16 mouse cellular contexts compared by ENCODE assay signal in genomic region chr13:110455085-110455484, GRCm38 (mm10).
DNase-seq lines count a peak whose midpoint lies in the region; ATAC-seq and TF ChIP-seq lines count a peak whose summit lies in the region.
"Had no signal": no experiment of that assay in that cellular context is flagged by ENCODE, and none has a peak within 500 bp of the region (broad histone marks: within the 10 kb centered on the region; RNA-seq: fewer than 3 reads in every experiment).

No protein-coding gene starts in this region.

- H3K9ac ChIP-seq in hindbrain, embryonic 15.5 days = no peak overlapping the region
- H3K9ac ChIP-seq in hindbrain, embryonic 12.5 days = no peak overlapping the region
- H3K9ac ChIP-seq in liver, adult 2 months (ENCODE audit: low read depth, low read length) = no peak overlapping the region
- H3K9ac ChIP-seq in liver, embryonic 12.5 days = no peak overlapping the region
- H3K9ac ChIP-seq: embryonic facial prominence, embryonic 12.5 days; heart, embryonic 12.5 days; limb, embryonic 15.5 days had no signal

- peak overlapping the region; percentile 10 for H3K27ac ChIP-seq in hindbrain, embryonic 15.5 days (replicated peaks)
- H3K27ac ChIP-seq in hindbrain, embryonic 12.5 days = no peak overlapping the region
- peak overlapping the region; percentile 81 for H3K27ac ChIP-seq in liver, adult 2 months (replicated peaks; ENCODE audit: insufficient read depth, low read depth, low read length)
- no peak overlapping the region for H3K27ac ChIP-seq in liver, embryonic 12.5 days
- H3K27ac ChIP-seq: embryonic facial prominence, embryonic 12.5 days; kidney, postnatal 0 days; limb, embryonic 15.5 days had no signal

- H3K4me3 ChIP-seq in hindbrain, embryonic 15.5 days = no peak overlapping the region
- H3K4me3 ChIP-seq in hindbrain, embryonic 12.5 days = no peak overlapping the region
- H3K4me3 ChIP-seq in liver, adult 2 months (ENCODE audit: insufficient read depth, low read depth, low read length) = no peak overlapping the region
- no peak overlapping the region for H3K4me3 ChIP-seq in liver, embryonic 12.5 days
- H3K4me3 ChIP-seq: embryonic facial prominence, embryonic 12.5 days; heart, embryonic 12.5 days; limb, embryonic 15.5 days had no signal

- WGBS in hindbrain, embryonic 15.5 days = 46% methylated on average over 4 of the region's 4 CpGs
- WGBS in hindbrain, embryonic 12.5 days = 69% methylated on average over 4 of the region's 4 CpGs
- 34% methylated on average over 4 of the region's 4 CpGs for WGBS in liver, adult 2 months
- 64% methylated on average over 4 of the region's 4 CpGs for WGBS in liver, embryonic 12.5 days (ENCODE audit: insufficient replicate concordance)

- TF ChIP-seq CTCF in liver, adult 2 months (IDR thresholded peaks at IDR 0.05; ENCODE audit: low read depth, low read length) = no peak

- H3K9me3 ChIP-seq in hindbrain, embryonic 15.5 days = no peaks in the 10 kb centered on the region
- H3K9me3 ChIP-seq in hindbrain, embryonic 12.5 days (replicated peaks) = no peaks in the 10 kb centered on the region
- H3K9me3 ChIP-seq in liver, embryonic 12.5 days (replicated peaks) = no peaks in the 10 kb centered on the region
- H3K9me3 ChIP-seq: embryonic facial prominence, embryonic 12.5 days; heart, embryonic 12.5 days; limb, embryonic 15.5 days had no signal

- H3K36me3 ChIP-seq in hindbrain, embryonic 15.5 days = no peaks in the 10 kb centered on the region
- no peaks in the 10 kb centered on the region for H3K36me3 ChIP-seq in hindbrain, embryonic 12.5 days
- H3K36me3 ChIP-seq in liver, adult 2 months (ENCODE audit: control insufficient read depth, insufficient read depth, low read length) = no peaks in the 10 kb centered on the region
- no peaks in the 10 kb centered on the region for H3K36me3 ChIP-seq in liver, embryonic 12.5 days
- H3K36me3 ChIP-seq: embryonic facial prominence, embryonic 12.5 days; heart, embryonic 12.5 days; limb, embryonic 15.5 days had no signal

- TF ChIP-seq POLR2A in liver, adult 2 months (IDR thresholded peaks at IDR 0.05; ENCODE audit: extremely low read depth, insufficient read depth, low read length) = no peak

- H3K27me3 ChIP-seq in hindbrain, embryonic 15.5 days = no peaks in the 10 kb centered on the region
- no peaks in the 10 kb centered on the region for H3K27me3 ChIP-seq in hindbrain, embryonic 12.5 days
- no peaks in the 10 kb centered on the region for H3K27me3 ChIP-seq in liver, adult 2 months (ENCODE audit: control insufficient read depth, insufficient read depth, low read length)
- no peaks in the 10 kb centered on the region for H3K27me3 ChIP-seq in liver, embryonic 12.5 days (replicated peaks)
- H3K27me3 ChIP-seq: embryonic facial prominence, embryonic 12.5 days; heart, embryonic 12.5 days; limb, embryonic 15.5 days had no signal

- no peaks in the 10 kb centered on the region for H3K79me2 ChIP-seq in liver, adult 2 months (ENCODE audit: control insufficient read depth, insufficient read depth, low read length)

- H3K4me1 ChIP-seq in hindbrain, embryonic 15.5 days (replicated peaks) = 0 out of 2 replicates have a peak, but pooled peaks cover 3% of the 10 kb centered on the region
- H3K4me1 ChIP-seq in hindbrain, embryonic 12.5 days = no peaks in the 10 kb centered on the region
- H3K4me1 ChIP-seq in liver, adult 2 months (ENCODE audit: control insufficient read depth, insufficient read depth, low read length) = peaks cover 11% of the 10 kb centered on the region
- no peaks in the 10 kb centered on the region for H3K4me1 ChIP-seq in liver, embryonic 12.5 days
- H3K4me1 ChIP-seq: embryonic facial prominence, embryonic 12.5 days had no signal

- H3K4me2 ChIP-seq in hindbrain, embryonic 15.5 days = no peak overlapping the region
- no peak overlapping the region for H3K4me2 ChIP-seq in hindbrain, embryonic 12.5 days (replicated peaks)
- no peak overlapping the region for H3K4me2 ChIP-seq in liver, embryonic 12.5 days
- H3K4me2 ChIP-seq: embryonic facial prominence, embryonic 12.5 days; heart, embryonic 12.5 days; limb, embryonic 15.5 days had no signal

- no peak for ATAC-seq in hindbrain, embryonic 15.5 days (ENCODE audit: low FRiP score, low read depth)
- ATAC-seq in hindbrain, embryonic 12.5 days (ENCODE audit: low FRiP score) = no peak
- ATAC-seq in liver, embryonic 12.5 days = no peak

- peak; percentile 65 for DNase-seq in liver, adult 2 months (ENCODE audit: extremely low read depth, low read depth, low spot score)
- DNase-seq in right cerebral cortex, adult 18-20 months = peak; percentile 13
- DNase-seq in right cerebral cortex, postnatal 25 days = no peak
- peak; percentile 11 to 36 for DNase-seq in right cerebral cortex, postnatal 36 days (ENCODE audit: low spot score in 2 of 2)
- DNase-seq in heart, adult 9 months (ENCODE audit: low spot score in 2 of 2) = no peak
- DNase-seq: adrenal gland, postnatal 36 days; cerebellum, adult 11 months; gastrocnemius, postnatal 14 days; thymus, postnatal 25 days had no signal

Comparison
In these comparisons a context has a peak if more than half of its experiments do, and no peak if none do; other contexts are left out.
1. H3K27ac ChIP-seq: peak in hindbrain, embryonic 15.5 days (single experiment) and liver, adult 2 months (single experiment); none in hindbrain, embryonic 12.5 days (single experiment) and liver, embryonic 12.5 days (single experiment).
2. DNase-seq: peak in liver, adult 2 months (single experiment), right cerebral cortex, adult 18-20 months (single experiment) and right cerebral cortex, postnatal 36 days (2 of 2); none in right cerebral cortex, postnatal 25 days (single experiment) and heart, adult 9 months (0 of 2).